Mouse (Mus musculus): ENCODE measurements around the gene Nsd1. TPM values are rescaled to one million over a fixed set of nuclear protein-coding genes. Genes with fewer than 3 reads are reported as not detected.

Gene Nsd1
- polyA plus RNA-seq, 1 experiment from 2014 or later: 37.4 TPM

GRCm38 (mm10) chr13:55361145-55361544 lies 151.6 kb downstream of the Nsd1 start:
- no peak for ATAC-seq
- no peak overlapping the region for H3K27ac ChIP-seq (ENCODE audit: low read depth, low read length)
- H3K9ac ChIP-seq (ENCODE audit: low read depth, low read length): no peak overlapping the region; the same call in 1 of the 2 replicates
- H3K27me3 ChIP-seq (replicated peaks; ENCODE audit: control insufficient read depth, insufficient read depth, low read length): no peaks in the 10 kb centered on the region
- peak overlapping the region; percentile 74 for H3K4me2 ChIP-seq (replicated peaks; ENCODE audit: low read depth)
- peaks cover 28% of the 10 kb centered on the region for H3K36me3 ChIP-seq (ENCODE audit: control insufficient read depth, insufficient read depth)
- H3K4me1 ChIP-seq (replicated peaks; ENCODE audit: control insufficient read depth, insufficient read depth, low read length): no peaks in the 10 kb centered on the region; the same call in 1 of the 2 replicates
- H3K9me3 ChIP-seq (ENCODE audit: control insufficient read depth): no peaks in the 10 kb centered on the region
- H3K4me3 ChIP-seq (ENCODE audit: low read depth, low read length): peak overlapping the region; percentile 87
- no peak for TF ChIP-seq CTCF (IDR thresholded peaks at IDR 0.05; ENCODE audit: low read depth)

GRCm38 (mm10) chr13:55361974-55362452 lies 152.4 kb downstream of the Nsd1 start:
- peak overlapping the region; percentile 74 for H3K4me2 ChIP-seq (replicated peaks; ENCODE audit: low read depth)
- H3K9me3 ChIP-seq (ENCODE audit: control insufficient read depth): no peaks in the 10 kb centered on the region
- WGBS: under 1% methylated on average over 32 of the region's 32 CpGs
- peak overlapping the region; percentile 95 for H3K27ac ChIP-seq (ENCODE audit: low read depth, low read length)
- H3K36me3 ChIP-seq (ENCODE audit: control insufficient read depth, insufficient read depth): peaks cover 20% of the 10 kb centered on the region; the same call in 1 of the 2 replicates
- peak overlapping the region; percentile 87 for H3K4me3 ChIP-seq (ENCODE audit: low read depth, low read length)
- no peaks in the 10 kb centered on the region; the same call in 1 of the 2 replicates for H3K4me1 ChIP-seq (replicated peaks; ENCODE audit: control insufficient read depth, insufficient read depth, low read length)
- TF ChIP-seq CTCF (IDR thresholded peaks at IDR 0.05; ENCODE audit: low read depth): no peak
- H3K27me3 ChIP-seq (replicated peaks; ENCODE audit: control insufficient read depth, insufficient read depth, low read length): no peaks in the 10 kb centered on the region
- H3K9ac ChIP-seq (ENCODE audit: low read depth, low read length): peak overlapping the region; percentile 90
- ATAC-seq: peak; percentile 26

GRCm38 (mm10) chr13:55362453-55363060 lies 153.0 kb downstream of the Nsd1 start, which contains the start of gene Lman2:
Gene Lman2 (minus strand): TSS chr13:55362783.
- TF ChIP-seq CTCF (IDR thresholded peaks at IDR 0.05; ENCODE audit: low read depth): no peak
- Histone ChIP-seq H3K4me1 (replicated peaks; ENCODE audit: control insufficient read depth, insufficient read depth, low read length) (no peaks in the 10 kb centered on the region; the same call in 1 of the 2 replicates), H3K27me3 (replicated peaks; ENCODE audit: control insufficient read depth, insufficient read depth, low read length) (no peaks in the 10 kb centered on the region), H3K9me3 (ENCODE audit: control insufficient read depth) (no peaks in the 10 kb centered on the region), H3K9ac (ENCODE audit: low read depth, low read length) (peak within 1 kb of the TSS; percentile 90), H3K36me3 (ENCODE audit: control insufficient read depth, insufficient read depth) (peaks cover 17% of the 10 kb centered on the region; the same call in 1 of the 2 replicates), H3K4me3 (ENCODE audit: low read depth, low read length) (peak within 1 kb of the TSS; percentile 87), H3K4me2 (replicated peaks; ENCODE audit: low read depth) (peak within 1 kb of the TSS; percentile 74), H3K27ac (ENCODE audit: low read depth, low read length) (peak within 1 kb of the TSS; percentile 95)
- peak; percentile 98 for ATAC-seq
- WGBS: under 1% methylated on average over 35 of the region's 35 CpGs

Other genes starting within 250 kb of the Nsd1 start
- 0.77 and 0.81 TPM in 2 replicates for gene Hk3, start 188.4 kb upstream of the Nsd1 start, polyA plus RNA-seq (2015; fragmentation: Nextera tagmentation; extraction: Ambion mirVana)
- 14.1 and 15.9 TPM in 2 replicates for gene Uimc1, start 109.5 kb upstream of the Nsd1 start, polyA plus RNA-seq (2015; fragmentation: Nextera tagmentation; extraction: Ambion mirVana)
- 5.5 and 6.2 TPM in 2 replicates for gene Zfp346, start 104.5 kb upstream of the Nsd1 start, polyA plus RNA-seq (2015; fragmentation: Nextera tagmentation; extraction: Ambion mirVana)
- gene Gm17617, start 76.2 kb upstream of the Nsd1 start, polyA plus RNA-seq (2015; fragmentation: Nextera tagmentation; extraction: Ambion mirVana): not detected in 2 replicates
- gene Fgfr4, start 57.1 kb upstream of the Nsd1 start, polyA plus RNA-seq (2015; fragmentation: Nextera tagmentation; extraction: Ambion mirVana): 3.8 and 4.0 TPM in 2 replicates
- 540 and 567 TPM in 2 replicates for gene Prelid1, start 110.7 kb downstream of the Nsd1 start, polyA plus RNA-seq (2015; fragmentation: Nextera tagmentation; extraction: Ambion mirVana)
- gene Rab24, start 112.2 kb downstream of the Nsd1 start, polyA plus RNA-seq (2015; fragmentation: Nextera tagmentation; extraction: Ambion mirVana): 142 and 156 TPM in 2 replicates
- 7.8 and 8.5 TPM in 2 replicates for gene Mxd3, start 120.0 kb downstream of the Nsd1 start, polyA plus RNA-seq (2015; fragmentation: Nextera tagmentation; extraction: Ambion mirVana)
- 85.3 and 93.0 TPM in 2 replicates for gene Lman2, start 153.0 kb downstream of the Nsd1 start, polyA plus RNA-seq (2015; fragmentation: Nextera tagmentation; extraction: Ambion mirVana)
- 1.2 and 1.3 TPM in 2 replicates for gene Rgs14, start 159.9 kb downstream of the Nsd1 start, polyA plus RNA-seq (2015; fragmentation: Nextera tagmentation; extraction: Ambion mirVana)
- 0.04 and 0.16 TPM in 2 replicates for gene Slc34a1, start 188.4 kb downstream of the Nsd1 start, polyA plus RNA-seq (2015; fragmentation: Nextera tagmentation; extraction: Ambion mirVana)
- gene Pfn3, start 205.4 kb downstream of the Nsd1 start, polyA plus RNA-seq (2015; fragmentation: Nextera tagmentation; extraction: Ambion mirVana): not detected in 2 replicates
- gene F12, start 217.0 kb downstream of the Nsd1 start, polyA plus RNA-seq (2015; fragmentation: Nextera tagmentation; extraction: Ambion mirVana): 1.2 and 2.3 TPM in 2 replicates
- gene Grk6, start 235.3 kb downstream of the Nsd1 start, polyA plus RNA-seq (2015; fragmentation: Nextera tagmentation; extraction: Ambion mirVana): 10.5 and 11.4 TPM in 2 replicates

Data from intestine, postnatal 0 days (tissue).